Mouse (Mus musculus) liver, adult 2 months (tissue): ENCODE measurements around the gene Scn3b. TPM values are rescaled to one million over a fixed set of nuclear protein-coding genes. Genes with fewer than 3 reads are reported as not detected.

Experiments
- DNase-seq: peaks from one replicate; pipeline ENCODE4 v3.0.0-alpha.2; 2011; ENCODE audit warnings: low read depth, low spot score; ENCODE audit errors: extremely low read depth
- H3K27ac ChIP-seq: fragments of 200-500 bp; replicated peaks from 2 replicates; pipeline ENCODE4 v1.5.1; 2012; ENCODE audit warnings: low read depth, mild to moderate bottlenecking, control low read depth, inconsistent platforms, low read length; ENCODE audit not compliant: insufficient read depth
- H3K27me3 ChIP-seq: fragments of 200-500 bp; 2 replicates; pipeline ENCODE4 v1.6.1; 2012; ENCODE audit warnings: mild to moderate bottlenecking, moderate library complexity, low read length, inconsistent platforms; ENCODE audit not compliant: control insufficient read depth, insufficient read depth
- H3K36me3 ChIP-seq: fragments of 200-500 bp; 2 replicates; pipeline ENCODE4 v1.6.1; 2012; ENCODE audit warnings: low read length, inconsistent platforms; ENCODE audit not compliant: control insufficient read depth, insufficient read depth
- H3K4me1 ChIP-seq: fragments of 200-500 bp; 2 replicates; pipeline ENCODE4 v1.6.1; 2011; ENCODE audit warnings: low read length; ENCODE audit not compliant: control insufficient read depth, insufficient read depth
- H3K4me3 ChIP-seq: fragments of 200-500 bp; 2 replicates; pipeline ENCODE4 v1.5.1; 2011; ENCODE audit warnings: low read depth, mild to moderate bottlenecking, control low read depth, low read length, moderate library complexity; ENCODE audit not compliant: insufficient read depth
- H3K79me2 ChIP-seq: fragments of 200-500 bp; 2 replicates; pipeline ENCODE4 v1.6.1; 2012; ENCODE audit warnings: inconsistent platforms, mild to moderate bottlenecking, low read length, moderate library complexity; ENCODE audit not compliant: control insufficient read depth, insufficient read depth
- H3K9ac ChIP-seq: fragments of 200-500 bp; 2 replicates; pipeline ENCODE4 v1.6.1; 2012; ENCODE audit warnings: low read depth, mild to moderate bottlenecking, control low read depth, inconsistent platforms, low read length
- CTCF ChIP-seq: fragments of 200-500 bp; IDR thresholded peaks from 2 replicates; pipeline ENCODE4 v1.5.1; 2011; ENCODE audit warnings: low read depth, low read length, control low read depth
- POLR2A ChIP-seq: fragments of 200-500 bp; IDR thresholded peaks from 2 replicates; pipeline ENCODE4 v1.6.1; 2011; ENCODE audit warnings: low read length, control low read depth; ENCODE audit not compliant: insufficient read depth; ENCODE audit errors: extremely low read depth
- WGBS: fragments of 180-500 bp; shearing (Covaris S2); methylation state at CpG from one replicate; pipeline ENCODE4 v1.1.7; 2018; 5-methylcytosine and 5-hydroxymethylcytosine counted together
- polyA plus RNA-seq: library from polyadenylated mRNA; depleted of rRNA; stranded (reverse); fragments of >200 nt; gene quantifications from 2 replicates; pipeline ENCODE4 v1.2.3, GENCODE M21; 2012
- total RNA-seq: library from RNA; depleted of rRNA; stranded (reverse); fragments of >200 nt; gene quantifications from 2 replicates; pipeline ENCODE4 v1.2.3, GENCODE M21; 2014

Gene Scn3b
- total and polyA plus RNA-seq, 2 experiments, result 0.09 TPM; not detected in 1

DNA sequence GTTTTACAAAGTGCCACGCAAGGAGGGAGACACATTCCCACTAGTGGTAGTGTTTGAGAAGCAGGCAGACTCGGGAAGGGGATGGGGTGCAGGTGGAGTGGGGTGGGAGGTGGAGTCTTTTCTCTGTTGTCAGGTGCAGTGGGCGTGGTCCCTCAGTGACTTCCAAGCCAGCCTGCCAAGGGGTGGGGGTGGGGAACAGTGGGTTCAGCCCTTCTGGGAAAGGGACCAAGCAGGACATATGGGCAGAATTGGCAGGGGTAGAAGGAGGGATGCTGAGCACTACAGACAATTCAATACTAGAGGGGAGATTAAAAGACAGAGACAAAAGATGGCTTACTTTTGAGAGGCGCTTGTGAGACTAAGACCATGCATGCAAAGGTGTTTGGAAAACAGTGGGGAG lies 63.3 kb downstream of the Scn3b start:
- TF ChIP-seq CTCF, result no peak
- no peak for TF ChIP-seq POLR2A
- 79% methylated on average over 4 of the region's 4 CpGs for WGBS

DNA sequence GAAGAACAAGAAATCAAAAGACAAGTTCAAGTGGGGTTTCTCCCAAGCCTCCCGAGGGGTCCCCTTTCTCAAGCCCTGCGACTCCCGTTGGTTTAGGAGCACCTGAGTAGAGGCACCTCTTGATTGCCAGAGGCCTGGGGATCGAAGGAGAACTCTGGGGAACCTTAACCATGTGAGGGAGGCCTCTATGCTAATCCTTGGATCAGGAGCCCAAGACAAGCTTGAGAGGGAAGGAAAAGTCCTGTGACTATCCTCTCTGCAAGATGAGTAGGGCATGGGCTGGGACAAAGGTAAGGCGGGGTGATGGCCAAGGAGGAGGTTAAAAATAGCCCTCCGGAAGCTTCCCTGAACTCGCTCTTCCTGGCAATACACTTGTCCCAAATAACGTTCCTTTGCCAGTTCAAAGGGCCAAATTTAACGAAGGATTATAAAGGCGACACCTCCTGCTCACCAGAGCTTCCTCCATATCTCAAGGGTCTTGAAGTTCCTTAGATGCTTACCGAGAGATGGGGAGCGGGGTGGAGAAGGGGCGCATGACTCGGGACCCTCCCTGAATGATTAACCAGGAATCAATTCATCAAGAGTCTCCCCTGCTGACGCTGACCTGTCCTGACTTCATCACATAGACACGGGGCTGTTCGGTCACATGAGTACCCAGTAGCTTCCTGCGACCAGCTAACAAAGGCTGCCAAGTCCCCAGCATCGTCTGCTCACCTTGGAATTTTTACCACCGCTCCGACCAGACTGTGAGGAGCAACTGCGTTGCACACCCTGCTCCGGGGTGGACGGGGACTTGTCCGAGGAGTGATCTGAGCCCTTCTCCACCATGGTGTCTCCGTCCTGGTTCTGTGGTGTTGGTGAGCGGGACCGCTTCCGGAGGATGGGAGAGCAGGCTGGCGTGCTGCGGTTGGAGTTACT lies 64.0 kb downstream of the Scn3b start:
- H3K27me3 ChIP-seq, result no peaks in the 10 kb centered on the region
- no peaks in the 10 kb centered on the region for H3K36me3 ChIP-seq
- H3K4me3 ChIP-seq, result no peak overlapping the region
- no peak; the same call in 1 of the 2 replicates for TF ChIP-seq CTCF
- 57% methylated on average over 31 of the region's 31 CpGs for WGBS
- H3K9ac ChIP-seq, result no peak overlapping the region
- no peaks in the 10 kb centered on the region for H3K4me1 ChIP-seq
- no peaks in the 10 kb centered on the region for H3K79me2 ChIP-seq
- no peak overlapping the region for H3K27ac ChIP-seq
- DNase-seq, result no peak

More for the DNA sequence above, 63.3 kb downstream of the Scn3b start:
- Histone ChIP-seq H3K79me2 (no peaks in the 10 kb centered on the region), H3K27me3 (no peaks in the 10 kb centered on the region), H3K27ac (no peak overlapping the region), H3K36me3 (no peaks in the 10 kb centered on the region), H3K9ac (no peak overlapping the region), H3K4me3 (no peak overlapping the region), H3K4me1 (no peaks in the 10 kb centered on the region)
- DNase-seq, result no peak

- WGBS, result 54% methylated on average over 9 of the region's 9 CpGs
- Histone ChIP-seq H3K27me3 (no peaks in the 10 kb centered on the region), H3K9ac (no peak overlapping the region), H3K79me2 (no peaks in the 10 kb centered on the region), H3K27ac (no peak overlapping the region), H3K4me3 (no peak overlapping the region), H3K36me3 (no peaks in the 10 kb centered on the region), H3K4me1 (no peaks in the 10 kb centered on the region)
- peak; percentile 28 for DNase-seq
- TF ChIP-seq POLR2A, result no peak
- TF ChIP-seq CTCF, result peak; percentile 87
Observed at GRCm38 (mm10) chr9:40333649-40334396, 64.8 kb downstream of the Scn3b start.

- TF ChIP-seq CTCF, result no peak
- TF ChIP-seq POLR2A, result no peak
- DNase-seq, result no peak
- Histone ChIP-seq H3K9ac (no peak overlapping the region), H3K79me2 (no peaks in the 10 kb centered on the region), H3K4me3 (no peak overlapping the region), H3K27ac (no peak overlapping the region), H3K27me3 (no peaks in the 10 kb centered on the region), H3K36me3 (no peaks in the 10 kb centered on the region), H3K4me1 (no peaks in the 10 kb centered on the region)
- 78% methylated on average over 2 of the region's 2 CpGs for WGBS
Observed at GRCm38 (mm10) chr9:40334617-40335016, 65.6 kb downstream of the Scn3b start.

GRCm38 (mm10) chr9:40336701-40337100 lies 67.7 kb downstream of the Scn3b start:
- TF ChIP-seq CTCF, result no peak
- TF ChIP-seq POLR2A, result no peak
- Histone ChIP-seq H3K79me2 (no peaks in the 10 kb centered on the region), H3K27ac (no peak overlapping the region), H3K4me1 (no peaks in the 10 kb centered on the region), H3K4me3 (no peak overlapping the region), H3K9ac (no peak overlapping the region), H3K36me3 (no peaks in the 10 kb centered on the region), H3K27me3 (no peaks in the 10 kb centered on the region)
- 77% methylated on average over 5 of the region's 5 CpGs for WGBS
- no peak for DNase-seq
